Mouse (Mus musculus): ENCODE data around the gene Fbn1. TPM values are rescaled to one million over a fixed set of nuclear protein-coding genes. Genes with fewer than 3 reads are reported as not detected.

Fbn1 gene
- polyA plus RNA-seq, 1 experiment from 2014 or later = 12.3 TPM

GRCm38 (mm10) chr2:125331581-125331980 is 176.2 kb downstream of the Fbn1 start:
- Histone ChIP-seq H3K36me3 (ENCODE audit: control insufficient read depth, insufficient read depth, low read length) (no peaks in the 10 kb centered on the region), H3K4me3 (ENCODE audit: low read depth, low read length) (no peak overlapping the region), H3K4me1 (replicated peaks; ENCODE audit: control insufficient read depth, insufficient read depth, low read length) (no peaks in the 10 kb centered on the region), H3K4me2 (replicated peaks; ENCODE audit: low read depth, low read length) (no peak overlapping the region), H3K27me3 (ENCODE audit: control insufficient read depth, insufficient read depth, low read length) (no peaks in the 10 kb centered on the region), H3K9me3 (ENCODE audit: control insufficient read depth, low read length) (no peaks in the 10 kb centered on the region), H3K27ac (ENCODE audit: low read depth, low read length) (no peak overlapping the region), H3K9ac (ENCODE audit: low read depth, low read length) (no peak overlapping the region)
- ATAC-seq (ENCODE audit: low FRiP score) (no peak), DNase-seq (ENCODE audit: low spot score) (no peak)
- WGBS = 83% methylated on average over 7 of the region's 7 CpGs

DNA sequence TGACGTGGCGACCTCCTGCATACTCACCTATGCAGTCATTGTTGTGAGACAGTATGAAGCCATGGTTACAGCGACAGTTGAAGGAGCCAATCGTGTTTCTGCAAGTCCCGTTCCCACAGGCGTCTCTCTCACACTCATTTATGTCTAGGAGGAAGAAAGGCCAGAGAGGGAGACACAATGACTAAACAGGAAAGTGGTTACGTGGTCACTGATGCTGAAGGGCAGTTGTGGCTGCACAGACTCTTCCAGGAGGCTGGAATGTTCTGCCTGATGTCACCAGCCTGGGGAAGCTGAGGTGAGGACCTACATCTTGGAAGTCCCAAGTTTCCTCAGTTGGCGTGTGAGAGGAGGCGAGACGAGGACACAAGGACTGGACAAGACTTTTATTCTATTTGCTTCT is 177.3 kb downstream of the Fbn1 start:
- Histone ChIP-seq H3K4me3 (ENCODE audit: low read depth, low read length) (no peak overlapping the region), H3K36me3 (ENCODE audit: control insufficient read depth, insufficient read depth, low read length) (no peaks in the 10 kb centered on the region), H3K4me1 (replicated peaks; ENCODE audit: control insufficient read depth, insufficient read depth, low read length) (no peaks in the 10 kb centered on the region), H3K4me2 (replicated peaks; ENCODE audit: low read depth, low read length) (no peak overlapping the region), H3K27me3 (ENCODE audit: control insufficient read depth, insufficient read depth, low read length) (no peaks in the 10 kb centered on the region), H3K9ac (ENCODE audit: low read depth, low read length) (no peak overlapping the region), H3K9me3 (ENCODE audit: control insufficient read depth, low read length) (no peaks in the 10 kb centered on the region), H3K27ac (ENCODE audit: low read depth, low read length) (no peak overlapping the region)
- 92% methylated on average over 10 of the region's 10 CpGs for WGBS
- DNase-seq (ENCODE audit: low spot score) (no peak), ATAC-seq (ENCODE audit: low FRiP score) (no peak)

DNA sequence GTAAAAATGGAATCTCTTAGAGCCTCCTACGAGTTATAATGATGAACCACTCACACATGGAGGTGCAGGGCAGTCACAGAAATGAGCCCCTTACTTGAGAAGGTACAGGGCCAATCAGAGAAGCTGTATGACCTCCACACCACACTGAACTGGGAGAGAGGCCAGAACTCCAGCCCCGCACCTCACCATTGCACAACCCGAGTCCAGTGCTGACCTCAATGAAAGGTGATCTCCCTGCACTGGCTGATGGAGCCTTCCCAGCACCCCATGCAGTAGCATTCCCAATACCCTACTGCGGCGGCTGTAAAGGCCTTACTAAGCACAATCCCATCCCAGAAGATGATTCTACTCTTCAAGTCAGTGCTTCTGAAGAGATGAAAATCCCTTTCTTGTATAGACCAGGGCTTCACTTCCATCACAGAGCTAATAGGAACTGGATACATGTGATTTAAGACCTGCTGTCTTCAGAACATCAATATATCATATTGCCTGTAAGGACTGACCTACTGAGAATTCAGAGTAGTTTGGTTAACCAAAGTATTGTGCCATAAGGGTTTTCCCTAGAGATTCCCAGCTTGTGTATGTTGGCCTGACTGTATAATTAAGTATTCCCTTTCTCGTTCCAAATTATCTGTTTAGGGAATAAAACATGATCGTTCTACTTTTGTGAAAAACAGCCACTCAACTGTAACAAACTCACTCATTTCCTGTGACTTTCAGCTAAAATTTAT is 182.5 kb downstream of the Fbn1 start:
- H3K27ac ChIP-seq (ENCODE audit: low read depth, low read length) = no peak overlapping the region
- H3K27me3 ChIP-seq (ENCODE audit: control insufficient read depth, insufficient read depth, low read length) = no peaks in the 10 kb centered on the region
- no peaks in the 10 kb centered on the region for H3K36me3 ChIP-seq (ENCODE audit: control insufficient read depth, insufficient read depth, low read length)
- WGBS = 79% methylated on average over 7 of the region's 7 CpGs
- H3K9me3 ChIP-seq (ENCODE audit: control insufficient read depth, low read length) = no peaks in the 10 kb centered on the region
- DNase-seq (ENCODE audit: low spot score) = no peak
- ATAC-seq (ENCODE audit: low FRiP score) = no peak
- no peak overlapping the region for H3K4me3 ChIP-seq (ENCODE audit: low read depth, low read length)
- no peaks in the 10 kb centered on the region for H3K4me1 ChIP-seq (replicated peaks; ENCODE audit: control insufficient read depth, insufficient read depth, low read length)
- H3K9ac ChIP-seq (ENCODE audit: low read depth, low read length) = no peak overlapping the region
- H3K4me2 ChIP-seq (replicated peaks; ENCODE audit: low read depth, low read length) = no peak overlapping the region

DNA sequence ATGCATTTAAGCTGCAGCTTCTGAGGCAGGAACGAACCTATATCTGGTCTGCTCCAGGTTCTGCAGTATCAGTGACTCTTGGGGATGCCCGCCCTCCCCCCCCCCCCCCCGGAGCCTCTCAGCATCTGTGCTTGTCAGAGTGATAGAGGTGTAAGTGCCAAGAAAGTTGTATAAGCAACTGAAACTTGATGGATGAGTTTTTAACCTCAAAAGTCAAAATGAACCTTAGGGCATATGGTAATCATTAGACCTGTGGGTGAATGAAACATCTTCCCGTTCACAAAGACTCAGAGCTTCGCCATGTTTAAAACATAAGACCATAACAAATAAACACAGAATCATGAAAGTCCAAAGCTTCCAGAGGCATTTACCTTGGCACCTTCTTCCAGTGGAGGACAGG is 183.3 kb downstream of the Fbn1 start:
- Histone ChIP-seq H3K9ac (ENCODE audit: low read depth, low read length) (no peak overlapping the region), H3K9me3 (ENCODE audit: control insufficient read depth, low read length) (no peaks in the 10 kb centered on the region), H3K4me1 (replicated peaks; ENCODE audit: control insufficient read depth, insufficient read depth, low read length) (no peaks in the 10 kb centered on the region), H3K27ac (ENCODE audit: low read depth, low read length) (no peak overlapping the region), H3K4me2 (replicated peaks; ENCODE audit: low read depth, low read length) (no peak overlapping the region), H3K4me3 (ENCODE audit: low read depth, low read length) (no peak overlapping the region), H3K36me3 (ENCODE audit: control insufficient read depth, insufficient read depth, low read length) (no peaks in the 10 kb centered on the region), H3K27me3 (ENCODE audit: control insufficient read depth, insufficient read depth, low read length) (no peaks in the 10 kb centered on the region)
- WGBS = 64% methylated on average over 5 of the region's 5 CpGs
- no peak for ATAC-seq (ENCODE audit: low FRiP score)
- no peak for DNase-seq (ENCODE audit: low spot score)

DNA sequence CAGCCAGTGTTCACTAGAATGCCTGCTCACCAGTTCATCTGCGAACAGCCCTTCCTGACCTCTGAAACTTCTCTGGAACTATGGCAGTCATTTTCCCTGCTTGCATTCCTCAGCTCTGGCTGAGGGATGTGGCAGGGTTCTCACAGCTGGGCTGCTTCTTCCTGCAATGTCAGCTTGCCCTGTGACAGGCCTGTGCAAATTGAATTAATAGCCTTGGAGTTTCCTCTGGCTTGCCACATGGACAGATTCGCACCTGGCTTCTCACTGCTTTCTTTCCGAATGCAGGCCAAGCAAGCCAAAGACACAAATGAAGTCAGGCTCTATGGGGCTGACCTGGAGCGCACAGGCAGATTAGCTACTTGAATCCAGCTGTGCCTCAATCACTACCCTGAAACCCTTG is 184.4 kb downstream of the Fbn1 start:
- peak; percentile 10 for DNase-seq (ENCODE audit: low spot score)

DNA sequence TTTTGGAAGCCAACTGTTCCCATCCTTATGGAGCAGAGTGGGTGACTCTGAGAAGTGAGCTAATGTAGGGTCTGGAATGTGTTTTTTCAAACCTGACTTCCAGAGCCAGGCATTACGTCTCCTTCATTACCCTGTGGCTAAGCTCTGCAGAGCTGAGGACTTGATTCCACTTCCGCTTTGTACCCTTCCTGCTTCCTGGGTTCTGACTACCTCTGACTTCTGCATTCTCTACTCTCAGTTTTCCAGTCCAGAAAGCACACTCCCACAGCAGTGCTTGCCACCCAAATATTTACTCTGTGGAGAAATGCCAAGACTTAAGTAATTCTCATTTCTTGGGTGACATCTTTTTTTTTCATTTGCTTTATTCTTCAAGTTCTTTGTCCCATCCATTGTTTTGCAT is 185.2 kb downstream of the Fbn1 start:
- no peak overlapping the region for H3K4me2 ChIP-seq (replicated peaks; ENCODE audit: low read depth, low read length)
- H3K4me3 ChIP-seq (ENCODE audit: low read depth, low read length) = no peak overlapping the region
- H3K36me3 ChIP-seq (ENCODE audit: control insufficient read depth, insufficient read depth, low read length) = no peaks in the 10 kb centered on the region
- no peak for ATAC-seq (ENCODE audit: low FRiP score)
- no peaks in the 10 kb centered on the region for H3K27me3 ChIP-seq (ENCODE audit: control insufficient read depth, insufficient read depth, low read length)
- H3K9me3 ChIP-seq (ENCODE audit: control insufficient read depth, low read length) = no peaks in the 10 kb centered on the region
- no peaks in the 10 kb centered on the region for H3K4me1 ChIP-seq (replicated peaks; ENCODE audit: control insufficient read depth, insufficient read depth, low read length)
- no peak overlapping the region for H3K9ac ChIP-seq (ENCODE audit: low read depth, low read length)
- no peak overlapping the region for H3K27ac ChIP-seq (ENCODE audit: low read depth, low read length)
- no peak for DNase-seq (ENCODE audit: low spot score)
- WGBS = 59% methylated on average over 2 of the region's 2 CpGs

More for the DNA sequence above, 184.4 kb downstream of the Fbn1 start:
- no peaks in the 10 kb centered on the region for H3K9me3 ChIP-seq (ENCODE audit: control insufficient read depth, low read length)
- no peaks in the 10 kb centered on the region for H3K4me1 ChIP-seq (replicated peaks; ENCODE audit: control insufficient read depth, insufficient read depth, low read length)
- no peak for ATAC-seq (ENCODE audit: low FRiP score)
- no peaks in the 10 kb centered on the region for H3K27me3 ChIP-seq (ENCODE audit: control insufficient read depth, insufficient read depth, low read length)
- H3K4me3 ChIP-seq (ENCODE audit: low read depth, low read length) = no peak overlapping the region
- H3K27ac ChIP-seq (ENCODE audit: low read depth, low read length) = no peak overlapping the region
- no peak overlapping the region for H3K4me2 ChIP-seq (replicated peaks; ENCODE audit: low read depth, low read length)
- WGBS = 56% methylated on average over 4 of the region's 4 CpGs
- H3K36me3 ChIP-seq (ENCODE audit: control insufficient read depth, insufficient read depth, low read length) = no peaks in the 10 kb centered on the region
- no peak overlapping the region for H3K9ac ChIP-seq (ENCODE audit: low read depth, low read length)

GRCm38 (mm10) chr2:125321071-125321470 is 186.7 kb downstream of the Fbn1 start:
- Histone ChIP-seq H3K4me3 (ENCODE audit: low read depth, low read length) (no peak overlapping the region), H3K9ac (ENCODE audit: low read depth, low read length) (no peak overlapping the region), H3K27me3 (ENCODE audit: control insufficient read depth, insufficient read depth, low read length) (no peaks in the 10 kb centered on the region), H3K4me2 (replicated peaks; ENCODE audit: low read depth, low read length) (no peak overlapping the region), H3K9me3 (ENCODE audit: control insufficient read depth, low read length) (no peaks in the 10 kb centered on the region), H3K36me3 (ENCODE audit: control insufficient read depth, insufficient read depth, low read length) (no peaks in the 10 kb centered on the region), H3K27ac (ENCODE audit: low read depth, low read length) (no peak overlapping the region), H3K4me1 (replicated peaks; ENCODE audit: control insufficient read depth, insufficient read depth, low read length) (no peaks in the 10 kb centered on the region)
- no peak for ATAC-seq (ENCODE audit: low FRiP score)
- 77% methylated on average over 6 of the region's 6 CpGs for WGBS
- no peak for DNase-seq (ENCODE audit: low spot score)

GRCm38 (mm10) chr2:125319651-125320050 is 188.1 kb downstream of the Fbn1 start:
- H3K27me3 ChIP-seq (ENCODE audit: control insufficient read depth, insufficient read depth, low read length) = no peaks in the 10 kb centered on the region
- ATAC-seq (ENCODE audit: low FRiP score) (no peak), DNase-seq (ENCODE audit: low spot score) (no peak)
- WGBS = 78% methylated on average over 8 of the region's 8 CpGs
- no peak overlapping the region for H3K9ac ChIP-seq (ENCODE audit: low read depth, low read length)
- H3K4me2 ChIP-seq (replicated peaks; ENCODE audit: low read depth, low read length) = no peak overlapping the region
- H3K36me3 ChIP-seq (ENCODE audit: control insufficient read depth, insufficient read depth, low read length) = no peaks in the 10 kb centered on the region
- no peak overlapping the region for H3K4me3 ChIP-seq (ENCODE audit: low read depth, low read length)
- no peaks in the 10 kb centered on the region for H3K4me1 ChIP-seq (replicated peaks; ENCODE audit: control insufficient read depth, insufficient read depth, low read length)
- H3K9me3 ChIP-seq (ENCODE audit: control insufficient read depth, low read length) = no peaks in the 10 kb centered on the region
- H3K27ac ChIP-seq (ENCODE audit: low read depth, low read length) = no peak overlapping the region

DNA sequence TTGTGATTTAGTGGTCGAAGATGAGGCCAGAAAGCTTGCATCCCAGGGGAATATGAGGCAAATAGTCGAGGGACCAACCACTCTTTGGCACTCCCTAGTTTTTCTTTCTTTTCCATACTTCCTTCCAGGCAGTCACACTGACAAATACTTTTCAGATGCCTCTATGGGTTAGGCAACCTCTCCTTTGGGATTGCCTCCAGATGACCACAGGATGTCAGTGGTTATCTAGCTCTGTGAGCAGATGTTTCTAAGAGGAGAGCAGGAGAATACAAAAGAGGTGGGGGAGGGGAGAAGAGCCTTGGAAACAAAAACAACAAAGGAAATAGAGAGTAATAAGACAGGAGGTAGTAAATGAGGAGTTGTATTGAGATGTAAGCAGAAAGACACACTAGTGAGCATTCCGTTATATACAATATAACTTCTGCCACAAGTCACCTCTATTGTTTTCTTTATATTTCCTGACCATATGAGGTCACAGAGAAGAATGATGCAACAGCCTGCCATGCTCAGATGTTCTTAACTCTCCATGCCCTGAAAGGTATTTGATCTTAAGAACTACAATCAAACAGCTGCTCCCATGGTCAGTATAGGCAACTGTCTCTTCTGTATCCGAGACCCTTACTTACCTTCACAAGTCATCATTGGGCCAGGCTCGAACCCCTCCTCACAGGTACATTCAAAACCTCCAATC is 189.3 kb downstream of the Fbn1 start:
- H3K4me2 ChIP-seq (replicated peaks; ENCODE audit: low read depth, low read length) = no peak overlapping the region
- H3K4me3 ChIP-seq (ENCODE audit: low read depth, low read length) = no peak overlapping the region
- peak; percentile 19 for DNase-seq (ENCODE audit: low spot score)
- H3K9ac ChIP-seq (ENCODE audit: low read depth, low read length) = no peak overlapping the region
- no peaks in the 10 kb centered on the region for H3K36me3 ChIP-seq (ENCODE audit: control insufficient read depth, insufficient read depth, low read length)
- 66% methylated on average over 5 of the region's 5 CpGs for WGBS
- no peaks in the 10 kb centered on the region for H3K27me3 ChIP-seq (ENCODE audit: control insufficient read depth, insufficient read depth, low read length)
- no peaks in the 10 kb centered on the region for H3K9me3 ChIP-seq (ENCODE audit: control insufficient read depth, low read length)
- ATAC-seq (ENCODE audit: low FRiP score) = no peak
- no peak overlapping the region for H3K27ac ChIP-seq (ENCODE audit: low read depth, low read length)
- no peaks in the 10 kb centered on the region for H3K4me1 ChIP-seq (replicated peaks; ENCODE audit: control insufficient read depth, insufficient read depth, low read length)

All from hindbrain, embryonic 11.5 days (tissue).